Mouse (Mus musculus) stomach, embryonic 15.5 days (tissue): ENCODE data around the gene Usp54. TPM values are rescaled to one million over a fixed set of nuclear protein-coding genes. Genes with fewer than 3 reads are reported as not detected.
"Not testable (repeated sequence)": the region's sequence is repeated elsewhere in the genome, so short reads cannot be mapped to it uniquely, and the experiment has no call there.

ENCODE experiments used
- ATAC-seq: fragments of 200-750 bp; cut with Nextera tagmentation; 2 replicates; pipeline ENCODE4 v1.8.0; 2017; ENCODE audit warnings: low read depth, moderate number of reproducible peaks, moderate TSS enrichment; ENCODE audit not compliant: insufficient read depth, low FRiP score
- H3K27ac ChIP-seq: fragments of 300-500 bp; sonication (generic); 2 replicates; pipeline ENCODE4 v1.5.1; 2015; ENCODE audit warnings: mild to moderate bottlenecking, inconsistent platforms
- H3K27me3 ChIP-seq: fragments of 300-500 bp; sonication (generic); replicated peaks from 2 replicates; pipeline ENCODE4 v1.6.1; 2015; ENCODE audit warnings: inconsistent platforms
- H3K36me3 ChIP-seq: fragments of 300-500 bp; sonication (generic); 2 replicates; pipeline ENCODE4 v1.6.1; 2015; ENCODE audit warnings: inconsistent platforms
- H3K4me1 ChIP-seq: fragments of 300-500 bp; sonication (generic); 2 replicates; pipeline ENCODE4 v1.6.1; 2015; ENCODE audit warnings: inconsistent platforms
- H3K4me2 ChIP-seq: fragments of 300-500 bp; sonication (generic); 2 replicates; pipeline ENCODE4 v1.6.1; 2015; ENCODE audit warnings: mild to moderate bottlenecking, inconsistent platforms
- H3K4me3 ChIP-seq: fragments of 300-500 bp; sonication (generic); replicated peaks from 2 replicates; pipeline ENCODE4 v1.5.1; 2015; ENCODE audit warnings: inconsistent platforms
- H3K9ac ChIP-seq: fragments of 300-500 bp; sonication (generic); 2 replicates; pipeline ENCODE4 v1.6.1; 2015; ENCODE audit warnings: inconsistent platforms
- H3K9me3 ChIP-seq: fragments of 300-500 bp; sonication (generic); 2 replicates; pipeline ENCODE4 v1.6.1; 2016; ENCODE audit warnings: inconsistent platforms
- WGBS: fragments of 180-500 bp; shearing (Covaris S2); methylation state at CpG from one replicate; pipeline ENCODE4 v1.1.7; 2015; 5-methylcytosine and 5-hydroxymethylcytosine counted together
- polyA plus RNA-seq: library from polyadenylated mRNA; unstranded; fragments of >200 nt; fragmentation: Nextera tagmentation; extraction: Ambion mirVana; gene quantifications from 2 replicates; pipeline ENCODE4 v1.2.1, GENCODE M21; 2015

Usp54 gene
- polyA plus RNA-seq, 1 experiment from 2014 or later, result 5.5 TPM

DNA sequence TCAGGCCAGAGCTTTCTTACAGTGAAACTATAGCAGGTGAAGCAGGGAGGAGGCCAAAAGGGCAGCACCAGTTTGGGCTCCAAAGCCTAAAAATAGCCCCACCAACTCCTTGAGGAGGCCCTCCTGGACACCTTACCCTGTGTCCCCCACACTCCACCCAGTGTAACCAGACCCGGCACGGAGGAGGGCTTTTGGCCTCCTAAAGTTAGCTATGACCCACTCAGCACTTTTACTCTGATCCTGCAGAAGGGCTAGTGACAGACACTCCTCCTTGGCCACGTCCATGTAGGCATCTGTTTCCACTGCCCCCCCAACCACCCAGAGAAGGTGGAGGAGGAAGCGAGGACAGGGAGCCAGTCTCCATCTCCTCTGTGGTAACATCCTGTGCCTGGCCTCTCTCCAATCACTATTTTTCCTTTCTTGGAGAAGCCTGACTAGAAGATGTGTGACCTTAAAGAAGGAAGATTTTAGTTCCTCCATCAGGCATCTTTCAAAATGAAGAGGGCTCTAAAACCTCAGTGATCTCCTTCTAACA, 10.9 kb upstream of the Usp54 start:
- ATAC-seq, result no peak
- WGBS, result 62% methylated on average over 4 of the region's 4 CpGs
- Histone ChIP-seq H3K4me1 (no peaks in the 10 kb centered on the region), H3K9me3 (no peaks in the 10 kb centered on the region), H3K4me2 (no peak overlapping the region), H3K36me3 (no peaks in the 10 kb centered on the region), H3K9ac (no peak overlapping the region), H3K4me3 (no peak overlapping the region), H3K27ac (no peak overlapping the region), H3K27me3 (no peaks in the 10 kb centered on the region)

DNA sequence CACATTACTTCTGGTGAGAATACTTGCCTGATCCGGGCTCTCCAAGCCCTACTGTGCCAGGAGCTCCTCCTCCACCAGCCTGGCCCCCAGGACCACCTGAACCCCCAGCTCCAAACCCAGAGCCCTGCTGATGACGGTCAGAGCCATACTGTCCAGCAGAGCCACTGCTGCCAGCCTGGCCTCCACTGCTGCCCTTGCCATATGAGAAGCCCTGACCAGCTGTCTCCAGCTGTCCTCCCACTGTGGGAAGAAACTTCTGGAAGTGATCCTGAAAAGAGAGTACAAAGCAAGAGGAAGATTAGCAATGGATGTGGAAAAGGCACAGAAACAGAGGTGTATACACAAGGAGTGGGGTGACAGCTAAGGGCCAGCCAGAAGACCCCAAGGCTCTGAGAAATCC, 10.1 kb upstream of the Usp54 start:
- Histone ChIP-seq H3K4me3 (no peak overlapping the region), H3K9ac (no peak overlapping the region), H3K4me2 (no peak overlapping the region), H3K27ac (no peak overlapping the region), H3K27me3 (no peaks in the 10 kb centered on the region), H3K4me1 (no peaks in the 10 kb centered on the region), H3K9me3 (no peaks in the 10 kb centered on the region), H3K36me3 (no peaks in the 10 kb centered on the region)
- 75% methylated on average over 2 of the region's 2 CpGs for WGBS
- ATAC-seq, result no peak

GRCm38 (mm10) chr14:20646381-20646780, 5.5 kb upstream of the Usp54 start:
- Histone ChIP-seq H3K4me3 (no peak overlapping the region), H3K9me3 (no peaks in the 10 kb centered on the region), H3K4me2 (no peak overlapping the region), H3K36me3 (no peaks in the 10 kb centered on the region), H3K4me1 (no peaks in the 10 kb centered on the region), H3K27ac (no peak overlapping the region), H3K9ac (no peak overlapping the region), H3K27me3 (no peaks in the 10 kb centered on the region)
- no peak for ATAC-seq

- Histone ChIP-seq H3K27ac (no peak overlapping the region), H3K9me3 (no peaks in the 10 kb centered on the region), H3K4me2 (no peak overlapping the region), H3K4me3 (no peak overlapping the region), H3K36me3 (no peaks in the 10 kb centered on the region), H3K27me3 (no peaks in the 10 kb centered on the region), H3K4me1 (no peaks in the 10 kb centered on the region), H3K9ac (no peak overlapping the region)
- ATAC-seq, result no peak
- 40% methylated on average over 3 of the region's 3 CpGs for WGBS
Observed at GRCm38 (mm10) chr14:20645547-20645946, 4.7 kb upstream of the Usp54 start.

DNA sequence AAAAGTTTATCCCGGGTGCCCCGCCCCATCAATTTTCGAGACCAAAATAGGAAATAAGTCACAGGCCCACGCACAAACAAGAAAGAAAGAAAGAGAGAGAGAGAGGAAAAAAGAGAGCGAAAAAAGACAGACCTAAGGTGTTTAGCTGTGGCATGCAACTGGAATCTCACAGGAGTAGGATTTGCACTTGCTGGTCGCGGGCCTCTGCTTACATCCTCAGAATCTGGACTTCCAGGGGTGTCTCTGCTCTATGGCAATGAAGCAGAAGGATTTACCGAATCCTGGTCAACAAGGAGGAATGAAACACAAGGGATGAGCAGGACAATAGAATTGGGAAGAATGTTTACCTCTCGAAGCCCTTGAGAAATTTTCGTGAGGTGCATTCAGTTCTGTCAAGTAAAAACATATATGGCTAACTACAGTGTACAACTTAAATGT, 594 bp upstream of the Usp54 start:
- peak overlapping the region; percentile 75 for H3K9ac ChIP-seq
- H3K9me3 ChIP-seq, result no peaks in the 10 kb centered on the region
- no peak for ATAC-seq
- H3K4me1 ChIP-seq, result no peaks in the 10 kb centered on the region
- H3K27ac ChIP-seq, result peak overlapping the region; percentile 94
- no peaks in the 10 kb centered on the region for H3K36me3 ChIP-seq
- H3K4me3 ChIP-seq, result peak overlapping the region; percentile 88
- H3K4me2 ChIP-seq, result peak overlapping the region; percentile 70
- H3K27me3 ChIP-seq, result no peaks in the 10 kb centered on the region
- 13% methylated on average over 10 of the region's 10 CpGs for WGBS

DNA sequence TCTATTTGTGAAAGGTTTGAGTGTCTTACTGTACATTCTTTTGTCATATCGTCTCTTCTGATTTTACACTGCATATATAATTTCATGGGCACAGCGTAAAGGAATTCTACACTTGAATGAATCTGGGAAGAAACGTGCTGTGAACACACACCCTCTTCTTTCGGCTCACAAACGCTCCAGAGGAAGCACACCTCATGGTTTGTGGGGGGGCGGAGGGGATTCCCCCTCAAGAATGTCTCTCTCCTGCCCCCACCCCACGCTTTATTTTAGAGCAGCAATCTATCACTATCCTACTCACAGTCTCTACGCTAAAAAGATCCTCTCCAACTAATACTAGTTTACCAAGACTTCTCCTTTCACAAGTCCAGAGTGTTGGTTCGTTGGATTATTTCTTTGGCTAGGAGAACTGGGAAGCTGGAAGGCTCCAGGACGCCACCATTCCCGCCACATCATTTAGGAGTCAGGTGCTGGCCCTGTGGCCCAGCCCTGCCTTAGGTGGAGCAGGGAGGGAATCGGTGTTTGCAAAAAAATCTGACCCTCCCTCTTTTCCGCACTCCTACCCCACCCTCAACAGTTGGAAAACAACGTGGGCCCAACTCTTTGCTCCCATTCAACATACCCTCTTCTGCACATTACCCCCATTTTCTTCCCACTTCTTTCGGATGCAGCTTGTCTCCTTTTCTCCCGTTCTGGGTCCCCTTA, 794 bp downstream of the Usp54 start:
- 3% methylated on average over 16 of the region's 16 CpGs for WGBS
- Histone ChIP-seq H3K9me3 (no peaks in the 10 kb centered on the region), H3K4me2 (peak overlapping the region; percentile 76), H3K27ac (peak overlapping the region; percentile 94), H3K27me3 (no peaks in the 10 kb centered on the region), H3K36me3 (no peaks in the 10 kb centered on the region), H3K4me3 (peak overlapping the region; percentile 88), H3K9ac (peak overlapping the region; percentile 56), H3K4me1 (no peaks in the 10 kb centered on the region)
- peak; percentile 50 for ATAC-seq

GRCm38 (mm10) chr14:20638702-20639101, 2.2 kb downstream of the Usp54 start:
- Histone ChIP-seq H3K4me1 (no peaks in the 10 kb centered on the region), H3K4me2 (no peak overlapping the region), H3K27ac (no peak overlapping the region), H3K4me3 (no peak overlapping the region), H3K27me3 (no peaks in the 10 kb centered on the region), H3K9ac (no peak overlapping the region), H3K9me3 (no peaks in the 10 kb centered on the region), H3K36me3 (no peaks in the 10 kb centered on the region)
- 88% methylated on average over 6 of the region's 6 CpGs for WGBS
- ATAC-seq, result no peak

GRCm38 (mm10) chr14:20637818-20638574, 2.9 kb downstream of the Usp54 start:
- H3K4me3 ChIP-seq, result no peak overlapping the region
- H3K4me1 ChIP-seq, result no peaks in the 10 kb centered on the region
- no peaks in the 10 kb centered on the region for H3K27me3 ChIP-seq
- no peaks in the 10 kb centered on the region for H3K36me3 ChIP-seq
- H3K27ac ChIP-seq, result no peak overlapping the region
- WGBS, result 81% methylated on average over 2 of the region's 2 CpGs
- no peak overlapping the region for H3K9ac ChIP-seq
- no peak overlapping the region for H3K4me2 ChIP-seq
- no peak for ATAC-seq
- no peaks in the 10 kb centered on the region for H3K9me3 ChIP-seq

DNA sequence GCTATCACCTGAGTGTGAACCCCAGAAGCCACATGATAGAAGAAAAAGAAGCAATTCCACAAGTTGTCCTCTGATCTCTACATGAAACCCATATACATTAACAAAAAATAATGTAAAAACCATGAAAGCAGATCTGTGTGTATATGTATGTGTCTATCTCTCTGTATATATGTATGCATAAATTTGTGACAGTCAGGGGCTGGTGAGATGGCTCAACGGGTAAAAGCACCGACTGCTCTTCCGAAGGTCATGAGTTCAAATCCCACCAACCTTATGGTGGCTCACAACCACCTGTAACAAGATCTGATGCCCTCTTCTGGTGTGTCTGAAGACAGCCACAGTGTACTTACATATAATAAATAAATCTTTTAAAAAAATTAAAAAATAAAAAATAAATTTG, 3.9 kb downstream of the Usp54 start:
- not testable (repeated sequence) for H3K27ac ChIP-seq, H3K4me2 ChIP-seq, H3K4me3 ChIP-seq, H3K27me3 ChIP-seq, H3K9me3 ChIP-seq, H3K9ac ChIP-seq, H3K4me1 ChIP-seq, H3K36me3 ChIP-seq, ATAC-seq
- 94% methylated on average over 3 of the region's 3 CpGs for WGBS

DNA sequence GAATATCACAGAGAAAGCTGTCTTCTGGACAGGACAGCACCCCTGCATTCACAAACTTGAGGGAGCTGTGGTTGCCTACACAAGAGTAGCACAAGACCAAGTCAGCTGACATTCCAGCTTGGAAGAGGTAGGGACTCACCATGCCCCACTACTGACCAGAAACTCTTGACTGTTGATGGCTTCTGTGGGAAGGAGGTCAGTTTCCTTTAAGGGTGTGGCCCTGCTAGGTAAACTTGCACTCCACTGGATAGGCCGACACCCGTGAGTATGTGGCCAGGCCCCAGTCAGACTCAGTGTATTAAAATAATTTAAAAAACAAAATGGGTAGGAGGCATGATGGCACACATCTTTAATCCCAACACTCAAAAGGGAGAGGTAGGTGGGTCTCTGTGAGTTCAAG, 5.3 kb downstream of the Usp54 start:
- 0 out of 2 replicates have a peak, but pooled peaks have one; percentile 28 for ATAC-seq
- no peak overlapping the region for H3K27ac ChIP-seq
- H3K4me1 ChIP-seq, result no peaks in the 10 kb centered on the region
- no peaks in the 10 kb centered on the region for H3K9me3 ChIP-seq
- H3K27me3 ChIP-seq, result no peaks in the 10 kb centered on the region
- H3K4me2 ChIP-seq, result no peak overlapping the region
- 60% methylated on average over 2 of the region's 2 CpGs for WGBS
- H3K36me3 ChIP-seq, result no peaks in the 10 kb centered on the region
- H3K4me3 ChIP-seq, result no peak overlapping the region
- no peak overlapping the region for H3K9ac ChIP-seq

DNA sequence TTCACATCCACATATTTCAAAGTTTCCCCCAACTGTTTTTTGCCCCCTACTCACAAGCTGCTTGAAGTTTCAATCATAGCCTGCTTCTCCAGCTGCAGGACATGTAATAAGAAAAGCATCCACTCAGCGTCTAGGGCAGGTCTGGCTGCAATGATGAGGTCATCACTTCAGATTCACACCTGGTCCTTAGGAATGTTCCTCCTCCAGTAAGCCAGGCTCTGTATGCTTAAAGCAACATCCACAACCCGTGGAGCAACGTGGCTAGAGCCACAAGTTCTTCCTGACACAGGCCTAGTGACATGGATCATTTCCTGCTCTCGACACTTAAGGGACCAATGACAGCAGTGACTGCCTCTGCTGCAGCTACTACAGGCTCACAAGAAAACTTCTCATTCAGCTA, 9.6 kb downstream of the Usp54 start:
- 48% methylated on average over 4 of the region's 4 CpGs for WGBS
- Histone ChIP-seq H3K27ac (no peak overlapping the region), H3K9me3 (no peaks in the 10 kb centered on the region), H3K36me3 (no peaks in the 10 kb centered on the region), H3K4me2 (no peak overlapping the region), H3K27me3 (no peaks in the 10 kb centered on the region), H3K4me1 (no peaks in the 10 kb centered on the region), H3K9ac (no peak overlapping the region), H3K4me3 (no peak overlapping the region)
- no peak for ATAC-seq

DNA sequence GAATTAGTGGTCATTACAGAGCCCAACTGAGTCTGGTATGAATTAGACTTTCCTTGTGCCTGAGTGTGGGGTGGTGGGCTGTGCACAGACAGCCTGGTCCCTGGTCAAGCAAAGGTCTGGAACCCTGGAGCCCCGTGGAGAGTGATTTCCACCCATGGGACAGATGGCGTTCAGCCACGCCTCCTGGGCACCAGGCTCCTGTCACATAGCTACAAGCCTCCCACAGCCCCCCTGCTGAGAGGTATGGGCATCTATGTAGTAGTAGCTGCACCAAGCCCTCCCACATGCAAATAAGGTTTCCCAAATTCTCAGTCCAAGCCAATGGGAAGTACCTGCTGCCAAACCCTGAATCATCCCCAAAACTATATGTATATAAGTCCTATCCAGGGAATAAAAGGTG, 13.9 kb downstream of the Usp54 start:
- Histone ChIP-seq H3K27ac (no peak overlapping the region), H3K4me3 (no peak overlapping the region), H3K36me3 (no peaks in the 10 kb centered on the region), H3K4me1 (no peaks in the 10 kb centered on the region), H3K9ac (no peak overlapping the region), H3K27me3 (no peaks in the 10 kb centered on the region), H3K4me2 (no peak overlapping the region), H3K9me3 (no peaks in the 10 kb centered on the region)
- WGBS, result 82% methylated on average over 3 of the region's 3 CpGs
- no peak for ATAC-seq
